Mouse (Mus musculus): ENCODE measurements around the gene Alx3. TPM values are rescaled to one million over a fixed set of nuclear protein-coding genes. Genes with fewer than 3 reads are reported as not detected.
A peak's percentile ranks its signal among the peaks of the same experiment; 100 is the strongest.

Alx3 gene
- polyA plus RNA-seq, 1 experiment from 2014 or later: 0.10 TPM

- 68% methylated on average over 7 of the region's 7 CpGs for WGBS
- Histone ChIP-seq H3K27me3 (peaks cover 75% of the 10 kb centered on the region), H3K36me3 (no peaks in the 10 kb centered on the region), H3K9ac (no peak overlapping the region), H3K4me3 (replicated peaks) (no peak overlapping the region), H3K4me1 (peaks cover 5% of the 10 kb centered on the region; the same call in 1 of the 2 replicates), H3K4me2 (no peak overlapping the region), H3K9me3 (replicated peaks) (no peaks in the 10 kb centered on the region), H3K27ac (no peak overlapping the region)
- no peak for ATAC-seq (replicated peaks; ENCODE audit: low FRiP score)
Measured at GRCm38 (mm10) chr3:107567766-107568165, 27.1 kb upstream of the Alx3 start.

GRCm38 (mm10) chr3:107568721-107569120 is 26.1 kb upstream of the Alx3 start:
- peaks cover 2% of the 10 kb centered on the region; the same call in 1 of the 2 replicates for H3K4me1 ChIP-seq
- H3K4me2 ChIP-seq: no peak overlapping the region
- 64% methylated on average over 4 of the region's 4 CpGs for WGBS
- no peak overlapping the region for H3K4me3 ChIP-seq (replicated peaks)
- H3K27ac ChIP-seq: no peak overlapping the region
- peaks cover 73% of the 10 kb centered on the region for H3K27me3 ChIP-seq
- no peak overlapping the region for H3K9ac ChIP-seq
- no peak for ATAC-seq (replicated peaks; ENCODE audit: low FRiP score)
- H3K9me3 ChIP-seq (replicated peaks): no peaks in the 10 kb centered on the region
- H3K36me3 ChIP-seq: no peaks in the 10 kb centered on the region

GRCm38 (mm10) chr3:107571205-107571604 is 23.6 kb upstream of the Alx3 start:
- Histone ChIP-seq H3K9me3 (replicated peaks) (no peaks in the 10 kb centered on the region), H3K27ac (no peak overlapping the region), H3K4me1 (no peaks in the 10 kb centered on the region), H3K9ac (no peak overlapping the region), H3K36me3 (no peaks in the 10 kb centered on the region), H3K4me2 (no peak overlapping the region), H3K27me3 (peaks cover 59% of the 10 kb centered on the region), H3K4me3 (replicated peaks) (no peak overlapping the region)
- WGBS: 55% methylated on average over 2 of the region's 2 CpGs
- ATAC-seq (replicated peaks; ENCODE audit: low FRiP score): no peak

- WGBS: 72% methylated on average over 3 of the region's 3 CpGs
Measured at GRCm38 (mm10) chr3:107576807-107577206, 18.0 kb upstream of the Alx3 start.

GRCm38 (mm10) chr3:107577810-107578390 is 16.9 kb upstream of the Alx3 start:
- ATAC-seq (replicated peaks; ENCODE audit: low FRiP score): no peak
- H3K9ac ChIP-seq: no peak overlapping the region
- no peak overlapping the region for H3K4me3 ChIP-seq (replicated peaks)
- H3K27me3 ChIP-seq: peaks cover 63% of the 10 kb centered on the region
- H3K27ac ChIP-seq: no peak overlapping the region
- H3K4me1 ChIP-seq: peaks cover 11% of the 10 kb centered on the region
- no peaks in the 10 kb centered on the region for H3K9me3 ChIP-seq (replicated peaks)
- 40% methylated on average over 3 of the region's 3 CpGs for WGBS
- H3K4me2 ChIP-seq: no peak overlapping the region
- no peaks in the 10 kb centered on the region for H3K36me3 ChIP-seq

More at GRCm38 (mm10) chr3:107576807-107577206, 18.0 kb upstream of the Alx3 start:
- Histone ChIP-seq H3K27ac (no peak overlapping the region), H3K9me3 (replicated peaks) (no peaks in the 10 kb centered on the region), H3K9ac (no peak overlapping the region), H3K36me3 (no peaks in the 10 kb centered on the region), H3K4me2 (no peak overlapping the region), H3K4me3 (replicated peaks) (no peak overlapping the region), H3K4me1 (peaks cover 6% of the 10 kb centered on the region; the same call in 1 of the 2 replicates), H3K27me3 (peaks cover 62% of the 10 kb centered on the region)
- no peak for ATAC-seq (replicated peaks; ENCODE audit: low FRiP score)

GRCm38 (mm10) chr3:107579466-107579865 is 15.4 kb upstream of the Alx3 start:
- no peak for ATAC-seq (replicated peaks; ENCODE audit: low FRiP score)
- H3K27me3 ChIP-seq: peaks cover 76% of the 10 kb centered on the region
- H3K4me1 ChIP-seq: peaks cover 17% of the 10 kb centered on the region
- H3K4me2 ChIP-seq: no peak overlapping the region
- 9% methylated on average over 4 of the region's 4 CpGs for WGBS
- H3K27ac ChIP-seq: no peak overlapping the region
- no peaks in the 10 kb centered on the region for H3K36me3 ChIP-seq
- no peak overlapping the region for H3K9ac ChIP-seq
- H3K4me3 ChIP-seq (replicated peaks): no peak overlapping the region
- H3K9me3 ChIP-seq (replicated peaks): no peaks in the 10 kb centered on the region

- ATAC-seq (replicated peaks; ENCODE audit: low FRiP score): no peak
- Histone ChIP-seq H3K4me3 (replicated peaks) (no peak overlapping the region), H3K4me1 (peaks cover 17% of the 10 kb centered on the region), H3K9ac (no peak overlapping the region), H3K9me3 (replicated peaks) (no peaks in the 10 kb centered on the region), H3K36me3 (no peaks in the 10 kb centered on the region), H3K4me2 (no peak overlapping the region), H3K27ac (no peak overlapping the region), H3K27me3 (peaks cover 95% of the 10 kb centered on the region)
- 6% methylated on average over 15 of the region's 15 CpGs for WGBS
Measured at GRCm38 (mm10) chr3:107581103-107582010, 13.5 kb upstream of the Alx3 start.

GRCm38 (mm10) chr3:107582130-107582874 is 12.5 kb upstream of the Alx3 start:
- H3K4me1 ChIP-seq: peaks cover 17% of the 10 kb centered on the region
- H3K27ac ChIP-seq: no peak overlapping the region
- no peak for ATAC-seq (replicated peaks; ENCODE audit: low FRiP score)
- peak overlapping the region; percentile 41 for H3K4me3 ChIP-seq (replicated peaks)
- H3K4me2 ChIP-seq: peak overlapping the region; percentile 61
- no peaks in the 10 kb centered on the region for H3K36me3 ChIP-seq
- no peaks in the 10 kb centered on the region for H3K9me3 ChIP-seq (replicated peaks)
- no peak overlapping the region for H3K9ac ChIP-seq
- H3K27me3 ChIP-seq: peaks cover 98% of the 10 kb centered on the region
- 3% methylated on average over 18 of the region's 18 CpGs for WGBS

- no peak overlapping the region for H3K9ac ChIP-seq
- H3K9me3 ChIP-seq (replicated peaks): no peaks in the 10 kb centered on the region
- no peak overlapping the region for H3K27ac ChIP-seq
- no peaks in the 10 kb centered on the region for H3K36me3 ChIP-seq
- 1% methylated on average over 65 of the region's 65 CpGs for WGBS
- H3K27me3 ChIP-seq: peaks cover 100% of the 10 kb centered on the region
- H3K4me2 ChIP-seq: peak overlapping the region; percentile 61
- ATAC-seq (replicated peaks; ENCODE audit: low FRiP score): no peak
- peak overlapping the region; percentile 41 for H3K4me3 ChIP-seq (replicated peaks)
- H3K4me1 ChIP-seq: peaks cover 17% of the 10 kb centered on the region
Measured at GRCm38 (mm10) chr3:107582875-107583767, 11.7 kb upstream of the Alx3 start.

- no peak overlapping the region for H3K4me2 ChIP-seq
- peaks cover 17% of the 10 kb centered on the region for H3K4me1 ChIP-seq
- H3K27ac ChIP-seq: no peak overlapping the region
- no peak for ATAC-seq (replicated peaks; ENCODE audit: low FRiP score)
- 9% methylated on average over 1 of the region's 1 CpGs for WGBS
- no peak overlapping the region for H3K9ac ChIP-seq
- peaks cover 100% of the 10 kb centered on the region for H3K27me3 ChIP-seq
- no peaks in the 10 kb centered on the region for H3K9me3 ChIP-seq (replicated peaks)
- no peaks in the 10 kb centered on the region for H3K36me3 ChIP-seq
- H3K4me3 ChIP-seq (replicated peaks): no peak overlapping the region
Measured at GRCm38 (mm10) chr3:107583893-107584292, 10.9 kb upstream of the Alx3 start.

GRCm38 (mm10) chr3:107586504-107586903 is 8.3 kb upstream of the Alx3 start:
- H3K9me3 ChIP-seq (replicated peaks): no peaks in the 10 kb centered on the region
- H3K27me3 ChIP-seq: peaks cover 98% of the 10 kb centered on the region
- H3K36me3 ChIP-seq: no peaks in the 10 kb centered on the region
- no peak overlapping the region for H3K4me2 ChIP-seq
- H3K4me1 ChIP-seq: peaks cover 14% of the 10 kb centered on the region
- 78% methylated on average over 6 of the region's 6 CpGs for WGBS
- no peak overlapping the region for H3K27ac ChIP-seq
- no peak overlapping the region for H3K9ac ChIP-seq
- H3K4me3 ChIP-seq (replicated peaks): no peak overlapping the region
- no peak for ATAC-seq (replicated peaks; ENCODE audit: low FRiP score)
